ENCODE assay signal across 9 mouse cellular contexts in the genomic region with DNA sequence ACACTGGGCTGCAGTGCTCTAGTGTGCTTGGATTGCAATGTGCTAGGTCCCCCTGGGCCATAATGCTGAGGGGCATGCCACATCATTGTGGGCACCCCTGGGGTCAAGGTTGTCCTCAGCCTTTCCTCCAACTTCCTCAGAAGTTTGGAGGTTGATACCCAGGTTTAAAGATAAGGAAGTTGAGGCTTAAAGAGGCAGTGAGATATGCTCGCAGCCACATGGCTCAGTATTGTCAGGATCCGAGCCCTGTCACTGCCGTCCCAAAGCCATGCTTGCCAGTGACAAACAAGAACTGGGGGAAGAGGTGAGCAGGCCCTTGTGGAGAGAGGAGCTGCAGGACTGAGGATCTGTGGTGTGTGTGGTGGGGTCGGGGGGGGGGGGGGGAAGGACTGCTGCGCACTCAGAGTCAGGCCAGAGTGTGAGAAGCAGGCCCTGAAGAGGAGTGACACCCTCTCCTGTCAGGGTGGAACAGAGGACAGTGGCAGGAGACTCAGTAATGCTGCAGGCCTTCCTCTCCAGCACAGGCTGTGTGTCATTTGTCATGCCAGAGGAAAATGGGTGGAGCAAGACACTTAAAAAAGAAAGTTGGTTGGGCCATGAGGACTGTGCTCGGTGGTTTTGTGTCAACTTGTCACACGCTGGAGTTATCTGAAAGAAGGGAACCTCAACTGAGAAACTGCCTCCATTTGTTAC.
DNase-seq lines count a peak whose midpoint lies in the region; ATAC-seq and TF ChIP-seq lines count a peak whose summit lies in the region.
"Had no signal": no experiment of that assay in that cellular context is flagged by ENCODE, and none has a peak within 500 bp of the region (broad histone marks: within the 10 kb centered on the region; RNA-seq: fewer than 3 reads in every experiment).

No protein-coding gene starts in this region.

- H3K4me2 ChIP-seq in midbrain, postnatal 0 days (ENCODE audit: low read depth, low read length, poor library complexity, severe bottlenecking), result no peak overlapping the region

- peak overlapping the region; percentile 88 for H3K27ac ChIP-seq in heart, adult 2 months
- no peak overlapping the region for H3K27ac ChIP-seq in midbrain, postnatal 0 days (ENCODE audit: low read depth, low read length)
- no peak overlapping the region for H3K27ac ChIP-seq in layer of hippocampus, adult 2 months

- no peak for TF ChIP-seq CTCF in heart, adult 2 months (IDR thresholded peaks at IDR 0.05)
- no peak for TF ChIP-seq CTCF in midbrain, postnatal 0 days (IDR thresholded peaks at IDR 0.05)
- TF ChIP-seq CTCF in layer of hippocampus, adult 2 months (conservative IDR thresholded peaks at IDR 0.05), result no peak

- peaks cover 50% of the 10 kb centered on the region for H3K4me1 ChIP-seq in heart, adult 2 months (ENCODE audit: control insufficient read depth, insufficient read depth, low read length)
- no peaks in the 10 kb centered on the region for H3K4me1 ChIP-seq in midbrain, postnatal 0 days (ENCODE audit: insufficient read depth, low read length)

- peak overlapping the region; percentile 37 for H3K9ac ChIP-seq in heart, adult 2 months (ENCODE audit: low read depth, low read length)
- no peak overlapping the region for H3K9ac ChIP-seq in midbrain, postnatal 0 days (replicated peaks; ENCODE audit: low read length, poor library complexity, severe bottlenecking)

- TF ChIP-seq EP300 in heart, adult 2 months (IDR thresholded peaks at IDR 0.05; ENCODE audit: insufficient read depth, low read depth, low read length), result no peak

- no peaks in the 10 kb centered on the region; the same call in 1 of the 2 replicates for H3K79me2 ChIP-seq in heart, adult 2 months (replicated peaks; ENCODE audit: control insufficient read depth, insufficient read depth, low read length)

- H3K4me3 ChIP-seq in heart, adult 2 months, result no peak overlapping the region
- no peak overlapping the region for H3K4me3 ChIP-seq in midbrain, postnatal 0 days (ENCODE audit: low read depth, low read length)
- no peak overlapping the region for H3K4me3 ChIP-seq in layer of hippocampus, adult 2 months

- no peaks in the 10 kb centered on the region for H3K27me3 ChIP-seq in heart, adult 2 months (ENCODE audit: control insufficient read depth, insufficient read depth, low read length)
- no peaks in the 10 kb centered on the region for H3K27me3 ChIP-seq in midbrain, postnatal 0 days (ENCODE audit: insufficient read depth, low read length)

- peak; percentile 51 for ATAC-seq in granulocyte monocyte progenitor cell, adult 5-6 weeks (replicated peaks; ENCODE audit: poor library complexity, severe bottlenecking)
- no peak for ATAC-seq in midbrain, postnatal 0 days (ENCODE audit: low FRiP score)

- no peak for TF ChIP-seq POLR2A in heart, adult 2 months (IDR thresholded peaks at IDR 0.05; ENCODE audit: insufficient read depth, low read depth, low read length)

- intact Hi-C loops in heart, adult 2 months (cut with DNase I), result no loop called here

- WGBS in heart, adult 2 months, result 15% methylated on average over 7 of the region's 7 CpGs
- 56% methylated on average over 7 of the region's 7 CpGs for WGBS in midbrain, postnatal 0 days

- H3K36me3 ChIP-seq in heart, adult 2 months (ENCODE audit: control insufficient read depth, insufficient read depth, low read length), result peaks cover 10% of the 10 kb centered on the region
- no peaks in the 10 kb centered on the region for H3K36me3 ChIP-seq in midbrain, postnatal 0 days (ENCODE audit: insufficient read depth, low read length)

- DNase-seq in heart, adult 2 months, result peak in 1 of 2 experiments; percentile 30
- no peak for DNase-seq in heart, postnatal 4 days
- DNase-seq in MEL-GATA-1-ER (ENCODE audit: extremely low read depth, low read depth), result peak; percentile 47
- DNase-seq in lung, postnatal 10 days, result peak; percentile 41
- DNase-seq in midbrain, postnatal 0 days (ENCODE audit: low spot score), result no peak
- DNase-seq in ovary, postnatal 36 days (ENCODE audit: low spot score), result no peak
- DNase-seq in layer of hippocampus, adult 2 months (ENCODE audit: low spot score in 2 of 2), result no peak
- DNase-seq: kidney, adult 8-10 months had no signal

- H3K9me3 ChIP-seq in midbrain, postnatal 0 days (ENCODE audit: low read length), result no peaks in the 10 kb centered on the region

Comparison
In these comparisons a context has a peak if more than half of its experiments do, and no peak if none do; other contexts are left out.
1. DNase-seq: peak in MEL-GATA-1-ER (single experiment) and lung, postnatal 10 days (single experiment); none in heart, postnatal 4 days (single experiment), midbrain, postnatal 0 days (single experiment), ovary, postnatal 36 days (single experiment) and layer of hippocampus, adult 2 months (0 of 2).